Mouse (Mus musculus) G1E (cell line): ENCODE data around the gene S100pbp.

Source experiments
- CTCF ChIP-seq: IDR thresholded peaks from 2 replicates; pipeline ENCODE4 v1.5.1; 2012; ENCODE audit warnings: low read depth, low read length, inconsistent platforms, mixed read lengths
- GATA1 ChIP-seq: IDR thresholded peaks from 2 replicates; pipeline ENCODE4 v1.6.1; 2012; ENCODE audit warnings: borderline replicate concordance, low read length, inconsistent platforms, mixed read lengths
- GATA2 ChIP-seq: IDR thresholded peaks from 2 replicates; pipeline ENCODE4 v1.6.1; 2012; ENCODE audit warnings: low read depth, low read length, inconsistent platforms, borderline replicate concordance
- TAL1 ChIP-seq: conservative IDR thresholded peaks from 2 replicates; pipeline ENCODE4 v1.6.1; 2012; ENCODE audit warnings: low read depth, low read length, inconsistent platforms, mixed read lengths

DNA sequence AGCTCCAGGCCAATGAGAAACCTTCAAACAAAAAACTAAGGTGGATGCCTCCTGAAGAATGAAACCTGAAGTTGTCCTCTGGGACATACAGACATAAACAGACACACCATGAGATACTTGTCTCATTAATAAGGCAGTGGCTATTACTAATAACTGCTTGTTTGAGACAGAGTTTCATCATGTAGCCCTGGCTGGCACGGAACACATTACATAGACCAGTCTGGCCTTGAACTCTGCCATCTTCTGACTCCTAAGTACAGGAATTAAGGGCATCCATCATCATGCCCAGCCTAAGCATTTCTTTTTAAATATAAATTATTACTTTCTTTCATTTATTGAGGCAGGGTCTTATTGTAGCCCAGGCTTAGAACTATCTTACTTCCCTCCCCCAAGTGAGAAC, 28.5 kb downstream of the S100pbp start:
- TF ChIP-seq CTCF (no peak), TAL1 (no peak), GATA1 (no peak), GATA2 (no peak)
